Mouse (Mus musculus) testis, adult 2 months (tissue): ENCODE measurements at regions not wholly inside any gene's neighbourhood (a gene's known extent, or its start where the extent isn't known, plus 50 kb on each side); places are given as distances from the start of the nearest gene placed in this dataset.

Experiments used
- H3K27ac ChIP-seq: fragments of 200-500 bp; 2 replicates; pipeline ENCODE4 v1.5.1; 2012; ENCODE audit warnings: low read depth, low read length; ENCODE audit not compliant: control insufficient read depth, insufficient read depth
- H3K27me3 ChIP-seq: fragments of 200-500 bp; 2 replicates; pipeline ENCODE4 v1.6.1; 2012; ENCODE audit warnings: mild to moderate bottlenecking, low read length, moderate library complexity; ENCODE audit not compliant: control insufficient read depth, insufficient read depth
- H3K36me3 ChIP-seq: fragments of 200-500 bp; 2 replicates; pipeline ENCODE4 v1.6.1; 2012; ENCODE audit warnings: mild to moderate bottlenecking, low read length; ENCODE audit not compliant: control insufficient read depth, insufficient read depth
- H3K4me1 ChIP-seq: fragments of 200-500 bp; 2 replicates; pipeline ENCODE4 v1.6.1; 2012; ENCODE audit warnings: low read length; ENCODE audit not compliant: control insufficient read depth, insufficient read depth
- H3K4me3 ChIP-seq: fragments of 200-500 bp; 2 replicates; pipeline ENCODE4 v1.5.1; 2012; ENCODE audit warnings: low read depth, mild to moderate bottlenecking, low read length, moderate library complexity, mixed read lengths; ENCODE audit not compliant: control insufficient read depth
- CTCF ChIP-seq: fragments of 200-500 bp; IDR thresholded peaks from 2 replicates; pipeline ENCODE4 v1.5.1; 2012; ENCODE audit warnings: low read depth, mild to moderate bottlenecking, inconsistent platforms, low read length, moderate library complexity; ENCODE audit not compliant: control insufficient read depth, insufficient read depth, insufficient replicate concordance
- POLR2A ChIP-seq: fragments of 200-500 bp; IDR thresholded peaks from 2 replicates; pipeline ENCODE4 v1.6.1; 2012; ENCODE audit warnings: low read depth, mild to moderate bottlenecking, inconsistent platforms, low read length, moderate library complexity; ENCODE audit not compliant: control insufficient read depth

DNA sequence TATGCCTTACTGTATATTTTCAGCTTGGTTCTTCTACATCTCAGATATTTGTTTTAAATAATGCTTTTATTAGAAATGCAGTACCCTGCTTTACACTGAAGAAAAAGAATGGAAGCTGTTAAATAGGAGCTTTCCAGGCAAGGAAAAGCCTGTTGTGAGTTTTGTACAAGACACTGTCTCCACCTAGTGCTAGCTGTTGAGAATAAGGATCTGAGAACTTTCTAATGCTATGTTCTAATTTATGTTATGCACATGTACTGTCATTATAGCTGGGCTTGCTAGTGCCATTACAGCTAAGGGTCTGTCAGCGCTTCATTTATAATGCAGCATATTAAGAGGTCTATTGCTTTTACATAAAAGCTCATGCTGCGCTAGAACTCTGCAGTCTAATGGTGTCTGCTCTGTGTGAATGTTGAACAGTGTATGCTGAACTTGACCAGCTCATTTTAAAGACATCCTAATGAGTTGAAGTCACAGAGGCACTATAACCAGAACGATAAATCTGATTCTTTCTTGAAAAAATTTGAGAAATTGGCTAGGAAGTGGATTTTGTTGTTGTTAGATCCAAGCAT lies 315.4 kb upstream of the Dnajc24 start:
- no peak for TF ChIP-seq CTCF
- no peak for TF ChIP-seq POLR2A
- H3K27ac ChIP-seq = no peak overlapping the region
- no peaks in the 10 kb centered on the region for H3K4me1 ChIP-seq
- H3K27me3 ChIP-seq = no peaks in the 10 kb centered on the region
- no peak overlapping the region for H3K4me3 ChIP-seq
- no peaks in the 10 kb centered on the region for H3K36me3 ChIP-seq

DNA sequence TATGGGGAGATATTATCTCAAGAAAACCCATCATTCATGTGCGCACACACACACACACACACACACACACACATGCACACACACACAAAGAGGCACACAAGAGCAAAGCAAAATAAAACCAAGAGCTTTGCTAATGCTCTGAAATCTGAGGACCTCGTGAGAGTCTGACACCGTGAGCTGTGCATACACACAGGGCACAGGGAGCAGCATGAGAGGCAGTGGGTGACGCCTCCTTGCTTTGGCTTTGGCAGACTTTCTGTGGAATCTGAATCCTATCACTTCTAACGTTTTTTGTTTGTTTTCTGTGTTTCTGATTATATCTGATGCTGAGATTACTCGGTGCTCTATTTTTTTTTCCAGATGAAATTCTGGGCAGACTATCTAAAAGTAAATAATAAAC lies 343.4 kb upstream of the Dnajc24 start:
- TF ChIP-seq CTCF (no peak), POLR2A (no peak)
- Histone ChIP-seq H3K27me3 (no peaks in the 10 kb centered on the region), H3K4me1 (no peaks in the 10 kb centered on the region), H3K4me3 (no peak overlapping the region), H3K27ac (no peak overlapping the region), H3K36me3 (no peaks in the 10 kb centered on the region)

DNA sequence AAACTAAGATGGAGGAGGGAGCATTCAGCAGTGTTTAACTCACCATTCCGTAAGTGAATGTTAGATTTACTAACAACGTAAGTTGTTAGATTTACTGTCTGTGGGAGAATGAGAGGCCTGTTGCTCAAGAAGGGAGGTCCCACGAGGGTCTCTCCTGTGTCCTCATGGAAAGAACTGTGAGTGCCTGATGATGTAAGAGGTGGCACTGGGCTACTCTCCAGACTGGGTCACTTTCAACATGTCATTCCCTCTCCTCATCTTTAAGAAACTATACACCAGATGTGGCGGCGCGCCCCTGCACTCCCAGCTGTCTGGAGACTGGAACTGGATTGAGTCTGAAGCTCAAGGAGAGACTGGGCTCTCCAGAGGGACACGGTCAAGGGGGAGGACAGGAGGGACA lies 343.9 kb upstream of the Dnajc24 start:
- Histone ChIP-seq H3K27me3 (no peaks in the 10 kb centered on the region), H3K27ac (no peak overlapping the region), H3K4me3 (no peak overlapping the region), H3K36me3 (no peaks in the 10 kb centered on the region), H3K4me1 (no peaks in the 10 kb centered on the region)
- TF ChIP-seq POLR2A (no peak), CTCF (no peak)

DNA sequence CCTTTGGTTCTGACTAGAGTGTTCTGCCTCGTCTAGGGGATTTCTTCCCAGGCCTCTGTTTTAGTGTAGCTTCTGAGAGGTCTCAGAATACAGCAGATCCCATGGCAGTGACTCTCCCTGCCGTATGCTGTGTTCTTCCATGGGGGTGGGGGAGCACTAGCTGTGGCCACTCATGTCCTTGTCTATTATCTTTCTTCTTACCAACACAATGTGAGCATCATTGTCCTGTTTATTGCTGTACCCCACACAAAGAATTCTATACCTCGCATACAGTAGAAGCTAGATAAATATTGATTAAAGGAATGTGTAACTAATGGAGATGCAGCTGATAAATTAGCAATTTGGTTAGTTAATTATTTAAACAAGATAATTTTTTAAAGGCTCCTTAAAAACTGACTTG lies 337.5 kb upstream of the Mpped2 start:
- no peaks in the 10 kb centered on the region for H3K4me1 ChIP-seq
- no peak for TF ChIP-seq CTCF
- TF ChIP-seq POLR2A = no peak
- H3K27me3 ChIP-seq = no peaks in the 10 kb centered on the region
- no peak overlapping the region for H3K27ac ChIP-seq
- H3K36me3 ChIP-seq = no peaks in the 10 kb centered on the region
- H3K4me3 ChIP-seq = no peak overlapping the region

GRCm38 (mm10) chr2:106355984-106356547 lies 337.0 kb upstream of the Mpped2 start:
- H3K36me3 ChIP-seq = no peaks in the 10 kb centered on the region
- TF ChIP-seq POLR2A = no peak
- TF ChIP-seq CTCF = peak; percentile 36; the same call in 1 of the 2 replicates
- no peaks in the 10 kb centered on the region for H3K27me3 ChIP-seq
- no peaks in the 10 kb centered on the region for H3K4me1 ChIP-seq
- no peak overlapping the region for H3K4me3 ChIP-seq
- no peak overlapping the region for H3K27ac ChIP-seq

DNA sequence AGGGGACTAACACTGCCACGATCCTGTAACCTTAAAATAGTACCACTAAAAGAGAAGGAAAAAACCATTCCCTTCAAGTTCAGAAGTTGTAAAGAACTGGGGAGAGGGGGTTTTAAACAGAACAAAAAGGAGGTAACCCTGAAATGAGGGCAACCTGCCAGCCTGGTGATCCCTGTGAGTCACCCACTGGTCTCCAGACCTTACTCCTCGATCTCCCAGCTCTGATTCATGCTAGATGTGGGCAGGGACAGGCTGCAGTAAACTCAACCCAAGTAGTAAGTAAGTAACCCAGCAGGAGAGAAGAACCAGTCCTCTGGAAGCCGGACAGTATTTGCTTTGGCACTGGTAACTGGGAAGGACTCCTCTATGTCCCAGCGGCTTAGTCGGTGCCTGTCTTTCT lies 324.4 kb upstream of the Mpped2 start:
- TF ChIP-seq CTCF = no peak
- no peak for TF ChIP-seq POLR2A
- H3K4me1 ChIP-seq = no peaks in the 10 kb centered on the region
- no peaks in the 10 kb centered on the region for H3K27me3 ChIP-seq
- H3K36me3 ChIP-seq = no peaks in the 10 kb centered on the region
- H3K27ac ChIP-seq = no peak overlapping the region
- H3K4me3 ChIP-seq = no peak overlapping the region

DNA sequence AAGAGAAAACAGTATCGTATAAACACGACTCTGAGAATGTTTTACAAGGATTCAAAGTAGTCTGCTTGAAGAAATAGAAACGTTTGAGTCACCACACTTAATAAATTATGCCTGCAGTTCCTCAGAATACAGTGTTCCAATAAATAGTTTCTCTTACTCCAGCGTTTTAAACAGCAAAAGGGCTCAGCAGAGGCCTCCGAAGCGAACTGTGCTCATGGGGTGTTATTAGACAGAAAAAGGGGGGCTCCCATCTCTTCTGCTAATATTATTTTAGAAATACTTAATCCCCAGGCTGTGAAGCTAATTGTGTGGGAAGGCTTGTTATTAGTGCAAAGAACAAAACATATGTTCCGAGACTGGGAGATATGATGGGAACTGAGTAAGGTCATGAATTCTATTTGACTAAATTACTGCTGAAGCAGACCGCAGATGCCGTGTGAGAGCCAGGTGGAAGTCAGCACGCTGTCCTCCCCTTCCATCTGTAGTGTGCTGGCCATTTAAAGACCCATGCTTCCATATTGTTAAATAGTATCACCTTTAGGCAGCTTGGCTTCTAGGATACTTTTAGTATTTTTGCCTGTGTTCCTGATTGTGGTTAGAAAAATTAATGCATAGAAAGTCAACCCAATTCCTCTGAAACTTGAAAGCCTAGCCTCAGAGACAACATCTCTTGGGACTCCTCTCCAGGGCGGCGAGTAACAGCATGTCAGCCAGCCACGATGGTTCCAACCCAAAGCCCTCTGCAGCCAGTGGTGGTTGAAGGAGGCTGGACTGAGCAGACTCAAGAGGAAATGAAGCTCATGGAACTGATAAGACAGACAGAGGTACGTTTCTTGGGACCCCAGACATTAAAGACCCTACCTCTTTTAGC lies 309.4 kb upstream of the Mpped2 start:
- H3K36me3 ChIP-seq = no peaks in the 10 kb centered on the region
- H3K27ac ChIP-seq = no peak overlapping the region
- no peak overlapping the region for H3K4me3 ChIP-seq
- H3K4me1 ChIP-seq = no peaks in the 10 kb centered on the region; the same call in 1 of the 2 replicates
- TF ChIP-seq POLR2A (no peak), CTCF (no peak)
- H3K27me3 ChIP-seq = no peaks in the 10 kb centered on the region
